Mouse (Mus musculus) c-Kit-positive CD71-positive TER-119-negative erythroid progenitor cells, embryonic 14.5 days (primary cell): ENCODE results near the gene Slc35c2.

ENCODE experiments used
- DNase-seq: peaks from one replicate; pipeline ENCODE4 v3.0.0-alpha.2; 2013; ENCODE audit warnings: low read depth

Slc35c2 gene

GRCm38 (mm10) chr2:165312381-165312780 is 24.7 kb upstream of the Slc35c2 start:
- no peak for DNase-seq

GRCm38 (mm10) chr2:165311577-165311976 is 23.9 kb upstream of the Slc35c2 start:
- DNase-seq, result no peak

- DNase-seq, result no peak
Observed at GRCm38 (mm10) chr2:165310818-165311425, 23.3 kb upstream of the Slc35c2 start.

GRCm38 (mm10) chr2:165307801-165308200 is 20.1 kb upstream of the Slc35c2 start:
- DNase-seq, result no peak

GRCm38 (mm10) chr2:165305438-165305837 is 17.8 kb upstream of the Slc35c2 start:
- DNase-seq, result no peak

- no peak for DNase-seq
Observed at GRCm38 (mm10) chr2:165304819-165305218, 17.1 kb upstream of the Slc35c2 start.

GRCm38 (mm10) chr2:165303354-165304012 is 15.8 kb upstream of the Slc35c2 start:
- no peak for DNase-seq

GRCm38 (mm10) chr2:165301409-165301808 is 13.7 kb upstream of the Slc35c2 start:
- no peak for DNase-seq

GRCm38 (mm10) chr2:165300885-165301284 is 13.2 kb upstream of the Slc35c2 start:
- no peak for DNase-seq

- DNase-seq, result no peak
Observed at GRCm38 (mm10) chr2:165300424-165300823, 12.8 kb upstream of the Slc35c2 start.

- no peak for DNase-seq
Observed at GRCm38 (mm10) chr2:165297429-165297828, 9.8 kb upstream of the Slc35c2 start.

- DNase-seq, result no peak
Observed at GRCm38 (mm10) chr2:165296571-165296970, 8.9 kb upstream of the Slc35c2 start.

- no peak for DNase-seq
Observed at GRCm38 (mm10) chr2:165288315-165289031, 804 bp upstream of the Slc35c2 start.

GRCm38 (mm10) chr2:165286361-165287201 is 1.1 kb downstream of the Slc35c2 start:
- DNase-seq, result no peak

GRCm38 (mm10) chr2:165285621-165286020 is 2.0 kb downstream of the Slc35c2 start:
- no peak for DNase-seq

GRCm38 (mm10) chr2:165285034-165285433 is 2.6 kb downstream of the Slc35c2 start:
- DNase-seq, result no peak

GRCm38 (mm10) chr2:165284377-165284776 is 3.3 kb downstream of the Slc35c2 start:
- DNase-seq, result no peak

GRCm38 (mm10) chr2:165283644-165284043 is 4.0 kb downstream of the Slc35c2 start:
- no peak for DNase-seq

- DNase-seq, result no peak
Observed at GRCm38 (mm10) chr2:165281779-165282311, 5.8 kb downstream of the Slc35c2 start.

GRCm38 (mm10) chr2:165279351-165279750 is 8.3 kb downstream of the Slc35c2 start:
- DNase-seq, result no peak

- no peak for DNase-seq
Observed at GRCm38 (mm10) chr2:165277188-165277740, 10.4 kb downstream of the Slc35c2 start.

- no peak for DNase-seq
Observed at GRCm38 (mm10) chr2:165275824-165276223, 11.8 kb downstream of the Slc35c2 start.
